Mouse (Mus musculus) liver, embryonic 14.5 days (tissue): ENCODE measurements around the gene Prdm15. TPM values are rescaled to one million over a fixed set of nuclear protein-coding genes. Genes with fewer than 3 reads are reported as not detected.

ENCODE experiments used
- ATAC-seq: fragments of 200-750 bp; cut with Nextera tagmentation; 2 replicates; pipeline ENCODE4 v1.8.0; 2017; ENCODE audit warnings: moderate number of reproducible peaks, mild to moderate bottlenecking, moderate library complexity; ENCODE audit not compliant: insufficient read depth
- DNase-seq, 3 experiments: peaks; one replicate each; pipeline ENCODE4 v3.0.0-alpha.2; 2012 to 2013; ENCODE audit warnings: low read depth in 3 of 3, low spot score in 3 of 3
- H3K27ac ChIP-seq: fragments of 300-500 bp; sonication (generic); 2 replicates; pipeline ENCODE4 v1.5.1; 2014; ENCODE audit warnings: moderate library complexity, mild to moderate bottlenecking, control low read depth, inconsistent platforms
- H3K27me3 ChIP-seq: fragments of 300-500 bp; sonication (generic); 2 replicates; pipeline ENCODE4 v1.6.1; 2014; ENCODE audit warnings: mild to moderate bottlenecking, low read length, moderate library complexity; ENCODE audit not compliant: control insufficient read depth, insufficient read depth
- H3K36me3 ChIP-seq: fragments of 300-500 bp; sonication (generic); replicated peaks from 2 replicates; pipeline ENCODE4 v1.6.1; 2014; ENCODE audit warnings: low read depth; ENCODE audit not compliant: control insufficient read depth, insufficient read depth
- H3K4me1 ChIP-seq, 2 experiments: fragments of 200-500 bp in 1 of 2; fragments of 300-500 bp in 1 of 2; sonication (generic) in 1 of 2; replicated peaks; 2 replicates each; pipeline ENCODE4 v1.6.1; 2012 to 2014; ENCODE audit warnings: antibody characterized with exemption in 1 of 2, inconsistent platforms in 1 of 2, low read length in 1 of 2; ENCODE audit not compliant: control insufficient read depth in 2 of 2, insufficient read depth in 2 of 2
- H3K4me2 ChIP-seq: fragments of 300-500 bp; sonication (generic); 2 replicates; pipeline ENCODE4 v1.6.1; 2014; ENCODE audit warnings: low read depth, mild to moderate bottlenecking, control low read depth, moderate library complexity
- H3K4me3 ChIP-seq, 2 experiments: fragments of 200-500 bp in 1 of 2; fragments of 300-500 bp in 1 of 2; sonication (generic) in 1 of 2; 2 replicates each; pipeline ENCODE4 v1.5.1; 2012 to 2014; ENCODE audit warnings: low read depth in 2 of 2, low read length in 2 of 2, mild to moderate bottlenecking in 2 of 2, control low read depth in 1 of 2, inconsistent platforms in 1 of 2, moderate library complexity in 1 of 2; ENCODE audit not compliant: insufficient read depth in 1 of 2
- H3K9ac ChIP-seq: fragments of 300-500 bp; sonication (generic); replicated peaks from 2 replicates; pipeline ENCODE4 v1.6.1; 2014; ENCODE audit warnings: mild to moderate bottlenecking, control low read depth, moderate library complexity
- H3K9me3 ChIP-seq: fragments of 300-500 bp; sonication (generic); 2 replicates; pipeline ENCODE4 v1.6.1; 2016; ENCODE audit warnings: low read length, mixed read lengths; ENCODE audit not compliant: control insufficient read depth
- CTCF ChIP-seq: IDR thresholded peaks from 2 replicates; pipeline ENCODE4 v1.5.1; 2016; ENCODE audit warnings: antibody characterized with exemption, low read depth, control low read depth
- EP300 ChIP-seq: IDR thresholded peaks from 2 replicates; pipeline ENCODE4 v1.6.1; 2016; ENCODE audit warnings: antibody characterized with exemption, low read depth
- WGBS: fragments of 180-500 bp; shearing (Covaris S2); extraction: QIAGEN DNeasy Blood & Tissue Kit; methylation state at CpG from one replicate; pipeline ENCODE4 v1.1.7; 2014; ENCODE audit not compliant: insufficient replicate concordance; 5-methylcytosine and 5-hydroxymethylcytosine counted together
- polyA plus RNA-seq, 2 experiments: library from polyadenylated mRNA; depleted of rRNA in 1 of 2; stranded (reverse) in 1 of 2; unstranded in 1 of 2; fragments of >200 nt; fragmentation: Nextera tagmentation in 1 of 2; extraction: Ambion mirVana in 1 of 2; gene quantifications; 2 replicates each; pipeline versions ENCODE4 v1.2.1 to v1.2.3; 2012 to 2014

Prdm15 gene
- polyA plus RNA-seq, 2 experiments, result 1.7 to 3.4 TPM

GRCm38 (mm10) chr16:97848832-97849231 lies 2.8 kb downstream of the Prdm15 start:
- Histone ChIP-seq H3K9ac (no peak overlapping the region), H3K4me3 (no peak overlapping the region), H3K27me3 (no peaks in the 10 kb centered on the region), H3K27ac (no peak overlapping the region), H3K4me2 (no peak overlapping the region), H3K36me3 (no peaks in the 10 kb centered on the region), H3K9me3 (no peaks in the 10 kb centered on the region), H3K4me1 (peaks cover 13 to 21% of the 10 kb centered on the region in 2 experiments)
- DNase-seq (no peak), ATAC-seq (no peak)
- TF ChIP-seq EP300 (no peak), CTCF (no peak)
- 81% methylated on average over 6 of the region's 6 CpGs for WGBS

- H3K4me3 ChIP-seq, result no peak overlapping the region
- no peak overlapping the region for H3K27ac ChIP-seq
- no peaks in the 10 kb centered on the region for H3K27me3 ChIP-seq
- DNase-seq, result no peak
- H3K9ac ChIP-seq, result no peak overlapping the region
- WGBS, result 58% methylated on average over 12 of the region's 12 CpGs
- no peak for TF ChIP-seq CTCF
- no peak for TF ChIP-seq EP300
- H3K36me3 ChIP-seq, result no peaks in the 10 kb centered on the region
- H3K9me3 ChIP-seq, result no peaks in the 10 kb centered on the region
- ATAC-seq, result 0 out of 2 replicates have a peak, but pooled peaks have one; percentile 24
- peaks cover 4 to 9% of the 10 kb centered on the region in 2 experiments for H3K4me1 ChIP-seq
- no peak overlapping the region for H3K4me2 ChIP-seq
Measured at GRCm38 (mm10) chr16:97844967-97845937, 6.4 kb downstream of the Prdm15 start.

- H3K4me1 ChIP-seq, result no peaks in the 10 kb centered on the region
- H3K9ac ChIP-seq, result no peak overlapping the region
- TF ChIP-seq EP300 (no peak), CTCF (no peak)
- no peaks in the 10 kb centered on the region for H3K9me3 ChIP-seq
- no peak overlapping the region for H3K4me2 ChIP-seq
- 72% methylated on average over 3 of the region's 3 CpGs for WGBS
- DNase-seq, result no peak
- peaks cover 16% of the 10 kb centered on the region for H3K36me3 ChIP-seq
- H3K27me3 ChIP-seq, result no peaks in the 10 kb centered on the region
- H3K4me3 ChIP-seq, result no peak overlapping the region
- no peak for ATAC-seq
- no peak overlapping the region for H3K27ac ChIP-seq
Measured at GRCm38 (mm10) chr16:97832154-97832553, 19.5 kb downstream of the Prdm15 start.

DNA sequence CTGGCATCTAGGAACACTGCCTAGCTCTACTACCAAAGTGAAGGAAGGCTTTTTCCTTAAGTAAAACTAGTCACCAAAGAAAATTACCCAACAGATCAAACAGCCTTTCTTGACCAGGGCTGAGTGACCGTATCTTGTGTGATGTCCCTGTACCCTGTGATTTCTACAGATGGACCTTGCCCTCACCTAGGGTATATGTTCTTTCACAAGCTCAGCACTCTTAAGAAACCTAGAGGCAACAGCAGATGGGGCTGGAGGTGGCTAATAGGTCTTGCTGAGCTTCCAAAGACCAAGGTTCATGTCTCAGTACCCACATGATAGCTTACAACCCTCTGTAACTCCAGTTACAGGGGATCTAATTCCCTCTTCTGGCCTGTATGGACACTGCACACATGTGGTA lies 23.4 kb downstream of the Prdm15 start:
- 76% methylated on average over 1 of the region's 1 CpGs for WGBS
- Histone ChIP-seq H3K4me2 (no peak overlapping the region), H3K4me1 (peaks cover 0 to 3% of the 10 kb centered on the region in 2 experiments; a peak in 2 of 4 replicates), H3K4me3 (no peak overlapping the region), H3K9ac (no peak overlapping the region), H3K27ac (no peak overlapping the region), H3K36me3 (peaks cover 7% of the 10 kb centered on the region), H3K27me3 (no peaks in the 10 kb centered on the region), H3K9me3 (no peaks in the 10 kb centered on the region)
- TF ChIP-seq EP300 (no peak), CTCF (no peak)
- DNase-seq (no peak), ATAC-seq (no peak)

DNA sequence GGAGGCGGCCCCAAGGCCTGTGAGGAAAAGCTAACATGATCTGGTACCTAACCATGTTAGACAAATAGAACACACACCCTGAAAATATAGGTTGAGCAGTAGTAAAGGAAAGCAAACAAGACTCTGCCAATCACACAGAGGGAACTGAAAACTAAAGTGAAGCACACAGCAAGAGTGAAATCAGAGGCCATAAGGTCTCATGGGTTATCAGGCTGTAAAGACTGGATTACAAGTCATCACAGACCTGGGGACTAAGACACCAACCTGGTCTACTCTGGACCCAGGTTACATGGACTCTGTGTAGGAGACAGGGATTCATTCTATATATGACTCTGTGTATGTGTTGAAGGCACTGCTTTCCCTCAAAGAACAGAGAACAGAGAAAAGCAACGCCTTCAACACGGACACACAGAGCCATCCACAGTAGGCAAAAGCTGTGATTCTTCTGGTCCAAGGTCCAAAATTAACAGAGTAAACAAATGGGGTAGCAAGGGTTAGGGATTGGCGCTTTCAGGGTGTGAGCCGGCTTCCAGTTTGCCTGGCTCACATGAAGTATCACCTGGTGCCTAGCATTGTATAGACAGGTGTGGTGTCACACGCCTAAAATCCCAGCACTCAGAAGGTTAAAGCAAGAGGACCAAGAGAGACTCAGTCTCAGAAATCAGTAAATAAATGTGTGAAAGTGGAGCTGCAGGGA lies 28.2 kb downstream of the Prdm15 start:
- DNase-seq (no peak), ATAC-seq (no peak)
- 77% methylated on average over 6 of the region's 6 CpGs for WGBS
- no peak overlapping the region for H3K4me3 ChIP-seq
- peaks cover 2% of the 10 kb centered on the region; the same call in 1 of the 2 replicates for H3K36me3 ChIP-seq
- H3K27ac ChIP-seq, result no peak overlapping the region
- no peaks in the 10 kb centered on the region for H3K9me3 ChIP-seq
- peaks cover 0 to 4% of the 10 kb centered on the region in 2 experiments; a peak in 2 of 4 replicates for H3K4me1 ChIP-seq
- H3K27me3 ChIP-seq, result no peaks in the 10 kb centered on the region
- TF ChIP-seq EP300 (no peak), CTCF (no peak)
- H3K9ac ChIP-seq, result no peak overlapping the region
- H3K4me2 ChIP-seq, result no peak overlapping the region
